Mouse (Mus musculus) neural tube, embryonic 12.5 days (tissue): ENCODE results near the gene Agrp. TPM values are rescaled to one million over a fixed set of nuclear protein-coding genes. Genes with fewer than 3 reads are reported as not detected.
A peak's percentile ranks its signal among the peaks of the same experiment; 100 is the strongest.

Experiments
- ATAC-seq: fragments of 200-750 bp; cut with Nextera tagmentation; 2 replicates; pipeline ENCODE4 v1.8.0; 2017; ENCODE audit warnings: low read depth, mild to moderate bottlenecking, moderate TSS enrichment, moderate library complexity; ENCODE audit not compliant: low FRiP score
- H3K27ac ChIP-seq: fragments of 300-500 bp; sonication (generic); 2 replicates; pipeline ENCODE4 v1.5.1; 2016
- H3K27me3 ChIP-seq: fragments of 300-500 bp; sonication (generic); replicated peaks from 2 replicates; pipeline ENCODE4 v1.6.1; 2016; ENCODE audit warnings: mild to moderate bottlenecking
- H3K36me3 ChIP-seq: fragments of 300-500 bp; sonication (generic); 2 replicates; pipeline ENCODE4 v1.6.1; 2016; ENCODE audit warnings: mild to moderate bottlenecking
- H3K4me1 ChIP-seq: fragments of 300-500 bp; sonication (generic); 2 replicates; pipeline ENCODE4 v1.6.1; 2016
- H3K4me2 ChIP-seq: fragments of 300-500 bp; sonication (generic); replicated peaks from 2 replicates; pipeline ENCODE4 v1.6.1; 2016; ENCODE audit warnings: mild to moderate bottlenecking
- H3K4me3 ChIP-seq: fragments of 300-500 bp; sonication (generic); 2 replicates; pipeline ENCODE4 v1.5.1; 2016
- H3K9ac ChIP-seq: fragments of 300-500 bp; sonication (generic); 2 replicates; pipeline ENCODE4 v1.6.1; 2016; ENCODE audit warnings: mild to moderate bottlenecking
- H3K9me3 ChIP-seq: fragments of 300-500 bp; sonication (generic); 2 replicates; pipeline ENCODE4 v1.6.1; 2016; ENCODE audit warnings: mild to moderate bottlenecking
- WGBS: fragments of 180-500 bp; shearing (Covaris S2); methylation state at CpG from one replicate; pipeline ENCODE4 v1.1.7; 2016; 5-methylcytosine and 5-hydroxymethylcytosine counted together
- microRNA counts: library from miRNA; unstranded; fragments of <30 nt; microRNA quantifications from one replicate; lab custom pipeline; 2017
- microRNA-seq: library from miRNA; unstranded; fragments of <30 nt; microRNA quantifications from one replicate; pipeline ENCODE4, GENCODE M21; 2017
- polyA plus RNA-seq: library from polyadenylated mRNA; unstranded; fragments of >200 nt; fragmentation: Nextera tagmentation; extraction: Ambion mirVana; gene quantifications from 2 replicates; pipeline ENCODE4 v1.2.1, GENCODE M21; 2016

The Agrp gene
- polyA plus RNA-seq, 1 experiment from 2014 or later: 1.5 TPM

DNA sequence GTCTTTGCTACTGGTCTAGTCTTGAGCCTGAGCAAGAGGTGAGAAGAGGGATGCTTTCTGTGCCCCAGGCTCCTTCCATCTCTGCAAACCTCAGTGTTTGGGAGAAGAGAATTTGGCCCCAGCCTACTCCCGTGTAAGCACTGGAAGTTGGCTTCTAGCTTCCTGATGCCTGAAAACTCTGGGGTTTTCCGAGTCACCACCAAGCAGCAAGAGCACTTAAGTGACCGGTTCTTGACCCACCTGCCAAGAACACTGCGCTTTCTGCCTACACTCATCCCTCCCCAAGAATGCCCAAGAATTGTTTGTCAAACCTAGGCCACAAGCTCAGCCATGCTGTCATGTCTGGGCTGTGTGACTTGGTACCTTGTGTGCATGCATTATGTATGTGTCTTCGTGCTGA is 116.7 kb downstream of the Agrp start:
- Histone ChIP-seq H3K27ac (no peak overlapping the region), H3K4me3 (peak overlapping the region; percentile 63; the same call in 1 of the 2 replicates), H3K36me3 (peaks cover 34% of the 10 kb centered on the region), H3K27me3 (peaks cover 10% of the 10 kb centered on the region; the same call in 1 of the 2 replicates), H3K9me3 (no peaks in the 10 kb centered on the region), H3K9ac (0 out of 2 replicates have a peak overlapping the region, but pooled peaks have one; percentile 10), H3K4me1 (peaks cover 52% of the 10 kb centered on the region), H3K4me2 (peak overlapping the region; percentile 96)
- 33% methylated on average over 5 of the region's 5 CpGs for WGBS
- no peak for ATAC-seq

DNA sequence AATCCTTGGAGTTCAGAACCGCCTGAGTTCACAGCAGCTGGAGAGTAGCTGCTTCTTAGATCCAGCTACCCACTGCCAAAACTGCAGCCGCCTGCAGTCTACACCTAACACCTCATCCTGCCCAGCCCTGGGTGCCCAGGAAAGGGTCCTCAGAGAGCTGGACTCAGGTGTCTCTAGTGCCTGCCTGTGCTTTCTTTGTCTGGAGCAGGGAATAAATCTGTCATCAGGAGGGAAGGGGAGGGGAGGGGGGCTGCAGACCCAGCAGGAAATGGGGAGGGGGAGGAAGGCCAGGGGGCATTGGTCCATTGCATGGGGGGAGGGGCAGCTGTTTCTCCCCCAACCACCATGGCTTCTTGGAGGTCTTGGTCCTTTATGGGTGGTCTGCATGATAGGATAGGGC is 117.6 kb downstream of the Agrp start:
- peak overlapping the region; percentile 81 for H3K9ac ChIP-seq
- WGBS: 3% methylated on average over 2 of the region's 2 CpGs
- H3K4me1 ChIP-seq: peaks cover 52% of the 10 kb centered on the region

DNA sequence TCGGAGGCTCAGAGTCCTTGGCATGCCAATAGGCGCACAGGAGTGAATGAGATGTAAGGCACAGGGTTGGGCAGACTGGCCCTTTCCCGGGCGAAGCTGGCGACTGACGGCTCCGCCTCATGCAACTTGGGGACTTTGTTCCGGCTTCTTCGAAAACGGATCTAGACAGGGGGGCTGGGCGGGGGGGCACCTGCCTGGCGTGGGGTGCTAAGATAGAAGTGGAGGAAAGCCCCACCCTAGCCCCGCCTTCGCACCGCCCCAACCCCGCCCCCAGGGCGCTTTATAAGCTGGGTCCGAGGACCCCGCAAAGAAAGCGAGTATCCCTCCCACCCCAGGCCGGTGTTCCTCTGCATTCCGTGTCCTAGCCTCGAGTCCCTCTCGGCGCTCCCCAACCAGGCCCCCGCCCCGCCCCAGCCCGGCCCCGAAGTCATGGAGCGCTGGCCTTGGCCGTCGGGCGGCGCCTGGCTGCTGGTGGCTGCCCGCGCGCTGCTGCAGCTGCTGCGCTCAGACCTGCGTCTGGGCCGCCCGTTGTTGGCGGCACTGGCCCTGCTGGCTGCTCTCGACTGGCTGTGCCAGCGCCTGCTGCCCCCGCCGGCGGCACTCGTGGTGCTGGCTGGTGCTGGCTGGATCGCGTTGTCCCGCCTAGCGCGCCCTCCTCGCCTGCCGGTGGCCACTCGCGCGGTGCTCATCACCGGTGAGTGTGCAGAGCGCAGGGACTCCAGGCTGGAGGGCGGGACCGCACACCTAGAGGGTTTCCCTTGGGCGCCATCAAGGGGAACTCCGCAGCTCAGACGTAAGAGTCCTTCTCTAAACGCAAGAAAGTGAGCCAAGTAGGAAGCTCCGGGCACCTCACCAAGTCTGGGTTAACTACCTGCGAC is 118.5 kb downstream of the Agrp start, which contains the start of gene Hsd11b2:
Gene Hsd11b2, plus strand, starts transcription at position 320 of the 878 bp plus-strand sequence.
- peak within 1 kb of the TSS; percentile 96 for H3K4me2 ChIP-seq
- no peaks in the 10 kb centered on the region for H3K9me3 ChIP-seq
- H3K36me3 ChIP-seq: peaks cover 16% of the 10 kb centered on the region
- H3K4me3 ChIP-seq: peak within 1 kb of the TSS; percentile 63
- ATAC-seq: peak; percentile 57
- peaks cover 52% of the 10 kb centered on the region for H3K4me1 ChIP-seq
- H3K27ac ChIP-seq: peak within 1 kb of the TSS; percentile 72
- H3K27me3 ChIP-seq: peaks cover 10% of the 10 kb centered on the region; the same call in 1 of the 2 replicates
- WGBS: under 1% methylated on average over 63 of the region's 68 CpGs
- H3K9ac ChIP-seq: peak within 1 kb of the TSS; percentile 81

More for the DNA sequence above, 117.6 kb downstream of the Agrp start:
- peak overlapping the region; percentile 63 for H3K4me3 ChIP-seq
- H3K27me3 ChIP-seq: peaks cover 10% of the 10 kb centered on the region; the same call in 1 of the 2 replicates
- no peaks in the 10 kb centered on the region for H3K9me3 ChIP-seq
- 0 out of 2 replicates have a peak, but pooled peaks have one; percentile 5 for ATAC-seq
- peak overlapping the region; percentile 96 for H3K4me2 ChIP-seq
- peaks cover 24% of the 10 kb centered on the region for H3K36me3 ChIP-seq
- H3K27ac ChIP-seq: peak overlapping the region; percentile 47; the same call in 1 of the 2 replicates

DNA sequence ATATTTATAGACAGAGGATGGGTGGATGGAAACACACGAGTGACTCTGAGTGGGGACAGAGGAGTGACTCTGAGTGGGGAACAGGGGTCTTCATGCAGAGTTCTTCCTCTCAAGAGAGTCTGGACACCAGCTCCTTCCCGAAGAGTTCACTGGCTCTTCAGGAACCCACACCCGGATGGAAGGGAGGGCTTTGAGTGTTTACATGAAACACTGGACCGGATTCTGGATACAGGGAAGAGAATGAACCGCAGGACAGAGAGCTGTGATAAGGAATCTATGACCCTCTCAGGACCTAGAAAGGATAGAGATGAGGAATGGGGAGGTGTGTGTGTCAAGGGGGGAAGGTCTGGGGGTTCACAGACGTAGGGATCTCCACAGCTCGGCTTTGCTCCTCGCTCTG is 119.8 kb downstream of the Agrp start:
- peaks cover 4% of the 10 kb centered on the region; the same call in 1 of the 2 replicates for H3K36me3 ChIP-seq
- peaks cover 10% of the 10 kb centered on the region; the same call in 1 of the 2 replicates for H3K27me3 ChIP-seq
- no peaks in the 10 kb centered on the region for H3K9me3 ChIP-seq
- no peak overlapping the region for H3K4me3 ChIP-seq
- H3K27ac ChIP-seq: no peak overlapping the region
- no peak for ATAC-seq
- 47% methylated on average over 8 of the region's 8 CpGs for WGBS
- peak overlapping the region; percentile 96; the same call in 1 of the 2 replicates for H3K4me2 ChIP-seq
- no peak overlapping the region for H3K9ac ChIP-seq
- H3K4me1 ChIP-seq: peaks cover 52% of the 10 kb centered on the region

MicroRNAs within 50 kb of the gene (microRNA counts, 519-probe panel; counts per million panel counts)
- microRNA mmu-miR-1966 (lab: Ali Mortazavi, UCI): 3,170 counts per million, percentile 71 among the panel's probes with 10 or more counts

Small RNA genes lying within 50 kb of the gene (microRNA-seq; reads per million reads assigned to microRNA genes)
- gene Mir1966: not detected

Other genes starting within 250 kb of the Agrp start
- not detected in 2 replicates for gene Kctd19, start 223.9 kb downstream of the Agrp start, polyA plus RNA-seq
- gene Lrrc36, start 223.8 kb downstream of the Agrp start, polyA plus RNA-seq: 1.6 and 1.8 TPM in 2 replicates
- 242 and 246 TPM in 2 replicates for gene Tppp3, start 165.9 kb downstream of the Agrp start, polyA plus RNA-seq
- gene Zdhhc1, start 140.5 kb downstream of the Agrp start, polyA plus RNA-seq: 29.0 and 30.7 TPM in 2 replicates
- 23.8 and 25.7 TPM in 2 replicates for gene Hsd11b2, start 118.6 kb downstream of the Agrp start, polyA plus RNA-seq
- gene Atp6v0d1, start 71.3 kb downstream of the Agrp start, polyA plus RNA-seq: 142 and 143 TPM in 2 replicates
- 21.3 and 22.1 TPM in 2 replicates for gene Ripor1, start 32.1 kb downstream of the Agrp start, polyA plus RNA-seq
- 120 and 127 TPM in 2 replicates for gene Ctcf, start 825 bp downstream of the Agrp start, polyA plus RNA-seq
- 12.4 and 13.8 TPM in 2 replicates for gene Carmil2, start 48.9 kb upstream of the Agrp start, polyA plus RNA-seq
- 84.1 and 90.7 TPM in 2 replicates for gene Acd, start 63.7 kb upstream of the Agrp start, polyA plus RNA-seq
- 31.9 and 38.5 TPM in 2 replicates for gene Pard6a, start 63.8 kb upstream of the Agrp start, polyA plus RNA-seq
- gene 4933405L10Rik, start 70.3 kb upstream of the Agrp start, polyA plus RNA-seq: not detected in 2 replicates
- 19.4 and 20.3 TPM in 2 replicates for gene Enkd1, start 70.8 kb upstream of the Agrp start, polyA plus RNA-seq
- 63.1 and 64.6 TPM in 2 replicates for gene Gfod2, start 121.3 kb upstream of the Agrp start, polyA plus RNA-seq
- 14.6 and 15.2 TPM in 2 replicates for gene Ranbp10, start 190.0 kb upstream of the Agrp start, polyA plus RNA-seq
- 0.24 and 0.27 TPM in 2 replicates for gene Tsnaxip1, start 190.3 kb upstream of the Agrp start, polyA plus RNA-seq
- 58.6 and 61.8 TPM in 2 replicates for gene Cenpt, start 215.9 kb upstream of the Agrp start, polyA plus RNA-seq
- gene Thap11, start 217.7 kb upstream of the Agrp start, polyA plus RNA-seq: 73.0 and 77.7 TPM in 2 replicates
- 238 and 249 TPM in 2 replicates for gene Nutf2, start 223.2 kb upstream of the Agrp start, polyA plus RNA-seq
- 62.0 and 63.1 TPM in 2 replicates for gene Edc4, start 243.5 kb upstream of the Agrp start, polyA plus RNA-seq